Mouse (Mus musculus): ENCODE results near the gene Eif5a2.
A peak's percentile ranks its signal among the peaks of the same experiment; 100 is the strongest.
"Not testable (repeated sequence)": the region's sequence is repeated elsewhere in the genome, so short reads cannot be mapped to it uniquely, and the experiment has no call there.

Eif5a2 gene

DNA sequence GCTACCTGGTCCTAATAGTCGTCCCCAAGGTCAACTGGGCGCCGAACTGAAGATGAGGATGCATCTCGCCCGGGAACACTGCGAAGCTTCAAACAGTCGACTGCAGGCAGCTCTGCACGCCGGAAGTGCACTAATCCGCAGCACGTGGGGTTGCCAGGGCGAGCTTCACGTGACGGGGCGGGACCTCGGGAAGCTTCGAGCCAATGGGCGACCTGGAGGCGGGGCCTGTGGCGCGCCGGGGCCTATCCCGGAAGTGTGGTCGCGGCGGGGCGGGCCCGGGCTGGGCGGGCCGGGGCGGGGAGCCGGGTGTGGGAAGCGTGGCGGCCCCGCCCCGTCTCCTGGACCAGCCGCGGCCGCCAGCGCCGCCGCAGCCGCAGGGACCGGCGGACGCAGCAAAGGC, at the start of gene Eif5a2:
Gene Eif5a2 (plus strand): TSS at position 283 of the 400 bp plus-strand sequence.
- DNase-seq (ENCODE audit: low spot score in 2 of 2): peak; percentile 93 to 96

- no peak for DNase-seq (ENCODE audit: low spot score in 2 of 2)
Observed at GRCm38 (mm10) chr3:28734712-28735111, 46.4 kb upstream of the Eif5a2 start.

- no peak for DNase-seq (ENCODE audit: low spot score in 2 of 2)
Observed at GRCm38 (mm10) chr3:28736981-28737380, 44.1 kb upstream of the Eif5a2 start.

- no peak for DNase-seq (ENCODE audit: low spot score in 2 of 2)
Observed at GRCm38 (mm10) chr3:28740353-28740752, 40.7 kb upstream of the Eif5a2 start.

GRCm38 (mm10) chr3:28743251-28743650, 37.8 kb upstream of the Eif5a2 start:
- DNase-seq (ENCODE audit: low spot score in 2 of 2): no peak

GRCm38 (mm10) chr3:28745835-28746483, 35.1 kb upstream of the Eif5a2 start:
- DNase-seq (ENCODE audit: low spot score in 2 of 2): peak; percentile 55 to 87

- no peak for DNase-seq (ENCODE audit: low spot score in 2 of 2)
Observed at GRCm38 (mm10) chr3:28748151-28748550, 32.9 kb upstream of the Eif5a2 start.

DNA sequence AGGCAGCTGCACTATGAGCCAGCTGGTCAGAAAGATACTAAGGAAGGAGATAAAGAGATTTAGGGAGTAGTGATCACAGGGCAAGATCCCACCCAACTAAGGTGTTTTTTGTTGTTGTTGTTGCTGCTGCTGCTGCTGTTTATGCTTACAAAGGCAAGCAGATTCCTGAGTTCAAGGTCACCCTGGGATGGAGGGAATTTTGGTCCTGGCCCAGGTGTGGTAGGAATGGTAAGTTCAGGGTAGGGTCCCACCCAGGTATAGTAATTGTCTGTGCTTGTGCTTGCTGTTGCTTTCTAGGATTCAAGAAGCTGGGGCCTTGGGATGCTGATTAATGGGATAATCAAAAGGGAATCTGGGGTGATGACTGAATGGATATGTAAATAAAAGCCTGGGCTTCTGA, 32.1 kb upstream of the Eif5a2 start:
- no peak for DNase-seq (ENCODE audit: low spot score in 2 of 2)

GRCm38 (mm10) chr3:28755477-28755876, 25.6 kb upstream of the Eif5a2 start:
- no peak for DNase-seq (ENCODE audit: low spot score in 2 of 2)

- DNase-seq (ENCODE audit: low spot score in 2 of 2): no peak
Observed at GRCm38 (mm10) chr3:28761225-28761789, 19.8 kb upstream of the Eif5a2 start.

DNA sequence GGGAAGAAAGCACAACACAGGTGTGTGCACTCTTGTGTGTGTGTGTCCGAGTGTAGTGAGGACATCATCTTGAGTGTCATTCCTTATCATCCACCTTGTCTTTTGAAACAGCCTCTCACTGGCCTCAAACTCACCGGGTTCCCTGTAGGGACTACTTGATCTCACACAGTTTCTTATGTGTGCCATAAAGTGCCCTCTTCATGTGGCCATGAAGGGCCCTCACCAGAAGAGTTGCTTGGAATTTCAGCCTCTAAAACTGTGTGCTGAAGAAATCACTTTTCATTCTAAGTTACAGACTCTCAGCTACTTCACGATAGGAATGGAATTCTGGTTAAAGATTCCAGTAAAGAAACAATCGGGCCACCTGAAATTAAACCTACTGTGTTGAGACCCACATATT, 14.1 kb upstream of the Eif5a2 start:
- DNase-seq (ENCODE audit: low spot score in 2 of 2): no peak

DNA sequence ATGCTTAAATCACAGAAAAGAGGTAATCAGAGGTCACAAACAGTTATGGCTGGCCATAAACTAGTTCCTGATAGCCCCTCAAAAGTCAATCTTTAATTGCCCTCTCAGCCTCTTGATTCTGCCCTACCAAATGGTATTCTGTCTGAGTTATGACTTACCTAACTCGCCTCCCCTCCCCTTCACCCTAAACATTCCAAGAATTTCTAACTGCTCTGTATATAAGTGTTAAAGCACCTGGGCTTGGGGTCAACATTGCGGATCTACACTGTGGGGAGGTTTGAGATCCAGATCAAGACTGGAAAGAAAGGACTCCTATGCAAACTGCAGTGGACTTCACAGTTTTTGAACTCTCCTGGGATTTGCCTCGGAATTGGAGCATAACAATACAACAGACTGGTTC, 12.9 kb upstream of the Eif5a2 start:
- no peak for DNase-seq (ENCODE audit: low spot score in 2 of 2)

DNA sequence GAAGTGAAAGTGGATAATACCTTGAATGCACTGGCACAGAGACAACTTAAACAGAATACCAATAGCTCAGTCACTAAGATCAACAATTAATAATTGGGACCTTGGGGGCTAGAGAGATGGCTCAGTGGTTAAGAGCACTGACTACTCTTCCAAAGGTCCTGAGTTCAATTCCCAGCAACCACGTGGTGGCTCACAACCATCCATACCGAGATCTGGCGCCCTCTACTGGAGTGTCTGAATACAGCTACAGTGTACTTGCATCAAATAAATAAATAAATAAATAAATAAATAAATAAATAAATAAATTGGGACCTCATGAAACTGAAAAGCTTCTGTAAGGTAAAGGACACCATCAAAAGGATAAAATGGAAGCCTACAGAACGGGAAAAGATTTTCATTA, 8.2 kb upstream of the Eif5a2 start:
- not testable (repeated sequence) for DNase-seq (ENCODE audit: low spot score in 2 of 2)

GRCm38 (mm10) chr3:28775361-28775760, 5.7 kb upstream of the Eif5a2 start:
- no peak for DNase-seq (ENCODE audit: low spot score in 2 of 2)

GRCm38 (mm10) chr3:28775958-28776357, 5.1 kb upstream of the Eif5a2 start:
- DNase-seq (ENCODE audit: low spot score in 2 of 2): no peak

DNA sequence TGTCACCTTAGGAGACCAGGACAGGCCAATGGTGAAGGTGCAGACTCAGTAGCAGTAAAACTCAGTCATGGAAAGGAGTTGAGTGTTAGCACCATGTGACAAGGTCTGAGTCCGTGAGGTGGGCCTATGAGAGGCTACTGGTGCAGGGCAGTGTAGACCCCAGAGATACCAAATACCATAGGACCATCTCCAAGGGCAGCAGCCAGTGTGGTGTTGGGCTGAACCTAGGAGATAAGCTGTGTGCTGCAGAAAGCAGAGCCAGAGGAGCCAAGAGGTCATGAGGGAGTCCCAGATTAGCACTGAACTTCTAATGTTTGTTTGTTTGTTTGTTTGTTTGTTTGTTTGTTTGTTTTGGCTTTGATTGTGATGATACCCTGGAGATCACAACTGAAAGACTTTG, 4.6 kb upstream of the Eif5a2 start:
- DNase-seq (ENCODE audit: low spot score in 2 of 2): no peak

DNA sequence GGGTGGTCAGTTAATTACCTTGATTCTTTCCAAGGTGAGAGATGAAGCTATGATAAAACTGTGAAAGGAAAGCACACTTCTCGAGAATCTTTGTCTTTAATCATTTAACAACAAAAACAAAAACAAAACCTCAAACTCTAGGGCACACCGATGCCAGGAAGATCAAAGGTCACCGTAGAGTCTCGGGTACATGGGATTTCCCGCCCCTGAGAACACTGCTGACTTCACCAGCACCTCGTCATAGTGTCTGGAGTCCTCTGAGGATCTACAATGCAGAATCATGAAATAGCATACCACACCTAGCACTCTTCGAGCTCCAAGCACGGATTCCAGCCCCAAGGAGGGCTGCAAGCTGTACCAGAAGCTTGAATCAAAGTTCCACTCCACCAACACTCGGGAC, 565 bp upstream of the Eif5a2 start:
- DNase-seq (ENCODE audit: low spot score in 2 of 2): no peak

DNA sequence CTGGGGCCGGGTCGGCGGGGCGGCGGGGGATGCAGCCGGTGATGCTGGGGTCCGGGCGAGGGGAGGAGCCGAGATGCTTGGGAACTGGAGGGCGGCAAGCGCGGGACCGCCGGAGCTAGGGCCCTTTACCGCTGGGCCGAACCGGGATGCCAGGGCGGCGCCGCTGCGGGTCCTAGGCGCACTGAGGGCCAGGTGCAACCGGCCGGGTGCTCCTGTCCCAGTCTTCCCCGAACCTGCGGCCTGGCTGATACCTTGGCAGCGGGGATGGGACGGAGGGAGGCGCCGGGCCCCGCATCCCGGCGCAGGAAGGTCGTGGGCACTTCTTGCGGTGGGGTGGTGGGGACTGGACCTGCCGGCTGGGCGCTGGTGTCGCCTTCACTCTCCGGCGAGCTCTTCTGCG, 346 bp downstream of the Eif5a2 start:
- DNase-seq (ENCODE audit: low spot score in 2 of 2): no peak

DNA sequence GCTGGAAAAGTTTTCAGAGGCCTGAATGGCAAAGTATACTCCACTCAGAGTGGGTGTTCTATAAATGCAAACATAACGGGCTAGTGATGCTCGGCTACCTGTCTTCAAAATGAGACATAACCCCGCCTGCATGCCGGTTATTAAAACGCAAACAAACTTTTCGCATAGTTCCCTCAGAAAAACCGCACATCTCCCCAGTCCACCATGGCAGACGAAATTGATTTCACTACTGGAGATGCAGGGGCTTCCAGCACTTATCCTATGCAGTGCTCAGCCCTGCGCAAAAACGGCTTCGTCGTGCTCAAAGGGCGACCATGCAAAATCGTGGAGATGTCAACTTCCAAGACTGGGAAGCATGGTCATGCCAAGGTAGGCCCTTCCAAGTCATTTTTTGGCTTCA, 772 bp downstream of the Eif5a2 start:
- peak in 1 of 2 experiments; percentile 4 for DNase-seq (ENCODE audit: low spot score in 2 of 2)

DNA sequence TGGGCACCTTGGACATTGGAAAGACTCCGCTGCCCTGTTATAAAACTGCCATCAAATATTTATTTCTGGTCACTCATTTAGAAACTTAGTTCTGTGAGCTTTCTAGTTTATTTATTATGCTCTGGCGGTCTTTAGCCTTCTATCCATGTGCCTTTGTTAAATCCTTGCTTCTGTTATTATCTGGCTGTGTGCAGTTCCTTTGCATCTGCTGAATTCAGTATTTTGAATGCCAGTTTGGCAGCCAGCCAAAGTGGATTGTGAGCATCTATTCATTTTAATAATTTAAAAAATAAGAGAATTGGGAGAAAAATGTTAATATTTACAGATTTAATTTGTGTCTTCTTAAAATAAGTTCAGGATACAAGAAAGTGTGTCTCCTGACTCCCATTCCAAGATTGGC, 3.1 kb downstream of the Eif5a2 start:
- no peak for DNase-seq (ENCODE audit: low spot score in 2 of 2)

GRCm38 (mm10) chr3:28794835-28795234, 13.8 kb downstream of the Eif5a2 start:
- DNase-seq (ENCODE audit: low spot score in 2 of 2): no peak

- DNase-seq (ENCODE audit: low spot score in 2 of 2): peak; percentile 98 to 99
Observed at GRCm38 (mm10) chr3:28805301-28806097, 24.4 kb downstream of the Eif5a2 start, which contains the start of gene Rpl22l1. Rpl22l1 (plus strand) TSS chr3:28805436.
